Mouse (Mus musculus) spleen, adult 2 months (tissue): ENCODE results near the gene Clrn3. TPM values are rescaled to one million over a fixed set of nuclear protein-coding genes. Genes with fewer than 3 reads are reported as not detected.
"Not testable (repeated sequence)": the region's sequence is repeated elsewhere in the genome, so short reads cannot be mapped to it uniquely, and the experiment has no call there.

ENCODE experiments used
- DNase-seq, 2 experiments: peaks; one replicate each; pipeline versions ENCODE4 v3.0.0 to v3.0.0-alpha.2; 2012 to 2021; ENCODE audit warnings: low spot score in 2 of 2, low read depth in 1 of 2
- H3K27ac ChIP-seq: fragments of 200-500 bp; 2 replicates; pipeline ENCODE4 v1.5.1; 2012; ENCODE audit warnings: low read length, inconsistent platforms; ENCODE audit not compliant: insufficient read depth
- H3K27me3 ChIP-seq: fragments of 200-500 bp; 2 replicates; pipeline ENCODE4 v1.6.1; 2012; ENCODE audit warnings: mild to moderate bottlenecking, moderate library complexity, low read length, inconsistent platforms; ENCODE audit not compliant: control insufficient read depth, insufficient read depth
- H3K36me3 ChIP-seq: fragments of 200-500 bp; 2 replicates; pipeline ENCODE4 v1.6.1; 2012; ENCODE audit warnings: mild to moderate bottlenecking, low read length, inconsistent platforms; ENCODE audit not compliant: control insufficient read depth, insufficient read depth
- H3K4me1 ChIP-seq: fragments of 200-500 bp; 2 replicates; pipeline ENCODE4 v1.6.1; 2011; ENCODE audit warnings: inconsistent platforms; ENCODE audit not compliant: control insufficient read depth, insufficient read depth, insufficient read length
- H3K4me3 ChIP-seq: fragments of 200-500 bp; 2 replicates; pipeline ENCODE4 v1.5.1; 2011; ENCODE audit warnings: mild to moderate bottlenecking, inconsistent platforms; ENCODE audit not compliant: insufficient read depth, insufficient read length; ENCODE audit errors: extremely low read depth
- CTCF ChIP-seq: fragments of 200-500 bp; IDR thresholded peaks from 2 replicates; pipeline ENCODE4 v1.5.1; 2011; ENCODE audit warnings: mild to moderate bottlenecking, inconsistent platforms; ENCODE audit not compliant: insufficient read depth, insufficient read length, insufficient replicate concordance; ENCODE audit errors: extremely low read depth
- POLR2A ChIP-seq: fragments of 200-500 bp; IDR thresholded peaks from 2 replicates; pipeline ENCODE4 v1.6.1; 2011; ENCODE audit warnings: low read depth, low read length, inconsistent platforms
- WGBS: fragments of 180-500 bp; shearing (Covaris S2); methylation state at CpG from one replicate; pipeline ENCODE4 v1.1.7; 2018; 5-methylcytosine and 5-hydroxymethylcytosine counted together
- polyA plus RNA-seq: library from polyadenylated mRNA; depleted of rRNA; stranded (reverse); fragments of >200 nt; gene quantifications from 2 replicates; pipeline ENCODE4 v1.2.3, GENCODE M21; 2012; rRNA removed

The Clrn3 gene
- not detected in 2 replicates for polyA plus RNA-seq

DNA sequence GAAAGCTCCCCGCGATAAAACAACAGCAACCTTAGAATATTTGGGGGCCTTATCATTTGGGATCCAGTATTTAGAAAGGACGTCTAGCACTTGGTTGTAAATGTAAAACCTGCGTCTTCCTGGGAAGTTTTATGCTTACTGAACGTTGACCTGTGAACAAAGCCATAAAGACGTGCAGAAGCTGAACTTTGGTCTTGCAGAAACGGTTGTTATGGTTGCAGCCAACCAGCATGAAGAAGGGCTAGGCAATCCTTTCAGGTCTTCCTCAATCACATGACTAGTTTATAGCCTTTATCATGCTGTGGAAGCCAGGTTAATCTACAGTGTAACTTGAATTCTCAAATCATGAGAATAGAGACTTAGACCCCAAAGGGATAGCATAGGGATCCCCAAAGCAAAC is at the start of gene Clrn3:
Clrn3 (minus strand) TSS at position 140 of the 400 bp plus-strand sequence.
- WGBS: 93% methylated on average over 7 of the region's 7 CpGs
- Histone ChIP-seq H3K4me3 (no peak within 1 kb of the TSS), H3K36me3 (no peaks in the 10 kb centered on the region), H3K4me1 (no peaks in the 10 kb centered on the region), H3K27ac (no peak within 1 kb of the TSS), H3K27me3 (no peaks in the 10 kb centered on the region)
- no peak for DNase-seq
- no peak for TF ChIP-seq CTCF
- TF ChIP-seq POLR2A: no peak

DNA sequence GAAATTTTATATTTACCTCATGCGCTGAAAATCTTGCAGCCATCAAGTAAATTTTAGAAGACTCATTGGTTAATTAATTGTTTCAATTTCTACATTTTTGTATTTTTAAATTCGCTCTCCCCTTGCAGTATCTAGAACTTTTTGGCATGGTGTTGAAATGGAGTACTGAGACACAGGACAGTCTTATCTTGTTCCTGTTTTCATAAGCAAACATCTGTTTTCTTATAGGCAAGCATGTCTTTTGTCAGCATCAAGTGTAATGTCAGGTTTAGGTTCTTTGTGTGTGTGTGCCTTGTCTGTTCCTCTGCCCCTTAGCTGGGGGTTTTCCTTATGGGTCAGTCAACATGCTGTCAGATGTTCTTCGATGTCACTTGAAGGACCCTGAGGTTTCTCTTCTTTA is 47.9 kb upstream of the Clrn3 start:
- TF ChIP-seq CTCF (no peak), POLR2A (no peak)
- no peaks in the 10 kb centered on the region for H3K36me3 ChIP-seq
- WGBS: 77% methylated on average over 3 of the region's 3 CpGs
- peaks cover 4% of the 10 kb centered on the region; the same call in 1 of the 2 replicates for H3K4me1 ChIP-seq
- H3K4me3 ChIP-seq: no peak overlapping the region
- H3K27me3 ChIP-seq: no peaks in the 10 kb centered on the region
- DNase-seq: no peak
- H3K27ac ChIP-seq: no peak overlapping the region

DNA sequence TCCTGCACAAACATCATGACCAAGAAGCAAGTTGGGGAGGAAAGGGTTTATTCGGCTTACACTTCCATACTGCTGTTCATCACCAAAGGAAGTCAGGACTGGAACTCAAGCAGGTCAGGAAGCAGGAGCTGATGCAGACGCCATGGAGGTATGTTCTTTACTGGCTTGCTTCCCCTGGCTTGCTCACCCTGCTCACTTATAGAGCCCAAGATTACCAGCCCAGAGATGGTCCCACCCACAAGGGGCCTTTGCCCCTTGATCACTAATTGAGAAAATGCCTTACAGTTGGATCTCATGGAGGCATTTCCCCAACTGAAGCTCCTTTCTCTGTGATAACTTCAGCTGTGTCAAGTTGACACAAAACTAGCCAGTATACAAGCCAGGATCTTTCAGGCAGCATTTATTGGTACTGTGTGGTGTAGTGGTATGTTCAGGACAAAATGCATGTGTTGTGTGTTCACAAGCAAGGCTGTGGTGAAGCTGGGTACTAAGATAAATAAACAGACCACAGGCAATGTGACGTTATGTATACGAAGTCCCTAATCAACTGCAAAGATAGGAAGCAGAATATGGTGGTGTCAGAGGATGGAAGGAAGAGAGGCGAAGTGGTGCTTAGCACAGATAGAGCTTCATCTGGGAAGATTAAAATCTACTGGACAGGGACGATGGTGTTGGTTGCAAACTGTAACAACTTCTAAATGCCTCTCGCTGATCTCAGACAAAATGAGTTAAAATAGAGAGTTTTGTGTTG is 47.0 kb upstream of the Clrn3 start:
- not testable (repeated sequence) for H3K27me3 ChIP-seq, H3K4me3 ChIP-seq, DNase-seq, H3K4me1 ChIP-seq, H3K27ac ChIP-seq, H3K36me3 ChIP-seq
- 71% methylated on average over 7 of the region's 7 CpGs for WGBS

DNA sequence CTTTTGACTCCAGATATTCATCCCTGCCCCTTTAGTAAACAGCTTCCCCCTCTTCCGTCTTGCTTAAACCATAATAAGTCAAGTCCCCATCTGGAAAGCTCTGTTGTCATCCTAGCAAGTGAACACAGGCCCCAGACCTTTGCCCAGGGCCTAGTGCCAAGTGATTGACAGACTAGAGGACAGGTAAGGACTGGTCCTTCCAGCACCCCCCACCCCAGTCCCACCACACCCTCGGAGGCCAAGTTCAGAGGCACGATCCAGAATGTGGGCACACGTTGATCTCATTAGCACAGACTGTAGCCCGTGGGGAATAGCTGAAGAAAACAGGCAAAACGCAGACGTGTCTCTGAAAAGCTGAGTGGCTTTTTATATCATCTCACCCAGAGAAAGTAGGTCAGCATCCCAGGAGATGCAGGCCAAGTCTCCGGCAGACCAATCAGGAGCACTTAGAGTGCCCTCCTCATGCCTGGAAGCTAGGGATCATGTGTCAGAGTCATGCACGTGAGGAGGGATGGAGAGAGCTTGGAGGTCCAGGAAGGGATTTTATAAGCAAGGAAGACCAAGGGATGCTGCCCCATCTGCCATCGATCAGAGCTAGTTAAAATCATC is 43.6 kb upstream of the Clrn3 start:
- WGBS: 86% methylated on average over 10 of the region's 10 CpGs
- H3K27ac ChIP-seq: no peak overlapping the region
- TF ChIP-seq CTCF (no peak), POLR2A (no peak)
- H3K27me3 ChIP-seq: no peaks in the 10 kb centered on the region
- no peak for DNase-seq
- no peaks in the 10 kb centered on the region for H3K4me1 ChIP-seq
- H3K4me3 ChIP-seq: no peak overlapping the region
- H3K36me3 ChIP-seq: no peaks in the 10 kb centered on the region

DNA sequence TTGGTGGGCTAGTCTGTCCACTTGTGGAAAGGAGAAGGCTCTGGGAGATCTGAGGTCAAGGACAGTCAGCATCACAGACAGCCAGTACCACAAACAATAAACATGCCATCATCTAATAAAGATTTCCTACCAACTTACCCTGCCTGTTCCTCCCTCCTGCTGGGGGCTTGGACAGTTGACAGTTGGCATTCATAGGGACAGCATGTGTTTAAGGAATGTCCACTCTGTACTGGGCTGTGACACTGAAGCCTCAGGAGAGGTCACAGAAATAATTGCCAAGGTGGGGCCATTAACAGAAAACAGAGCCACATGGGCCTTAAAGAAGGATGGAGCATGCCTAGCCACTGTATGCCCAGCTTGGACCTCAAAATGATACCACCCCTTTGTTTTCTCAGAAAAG is 42.9 kb upstream of the Clrn3 start:
- H3K36me3 ChIP-seq: no peaks in the 10 kb centered on the region
- no peak for TF ChIP-seq CTCF
- TF ChIP-seq POLR2A: no peak
- no peak for DNase-seq
- no peaks in the 10 kb centered on the region for H3K4me1 ChIP-seq
- no peak overlapping the region for H3K4me3 ChIP-seq
- no peaks in the 10 kb centered on the region for H3K27me3 ChIP-seq
- H3K27ac ChIP-seq: no peak overlapping the region

DNA sequence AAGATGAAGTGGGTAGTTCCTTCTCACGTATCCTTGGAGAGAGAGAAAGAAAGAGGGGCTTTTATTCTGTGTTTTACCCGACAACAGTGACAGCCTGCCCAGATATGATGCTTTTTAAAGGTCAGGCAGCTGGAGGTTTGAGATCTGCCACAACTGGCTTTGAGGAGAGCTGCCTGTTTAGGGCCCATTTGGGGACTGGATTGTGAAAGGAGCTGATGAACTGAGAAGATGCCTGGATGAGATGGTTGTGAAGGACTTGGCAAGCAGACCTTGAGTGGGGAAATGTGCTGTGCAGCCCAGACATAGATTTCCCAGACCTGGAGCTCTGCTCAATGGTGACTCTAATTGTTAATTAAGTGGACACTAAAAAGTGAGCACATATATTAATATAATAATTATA is 40.1 kb upstream of the Clrn3 start:
- TF ChIP-seq POLR2A: no peak
- TF ChIP-seq CTCF: no peak
- Histone ChIP-seq H3K27ac (no peak overlapping the region), H3K36me3 (no peaks in the 10 kb centered on the region), H3K27me3 (no peaks in the 10 kb centered on the region), H3K4me3 (no peak overlapping the region), H3K4me1 (no peaks in the 10 kb centered on the region)
- no peak for DNase-seq
- 84% methylated on average over 2 of the region's 2 CpGs for WGBS

DNA sequence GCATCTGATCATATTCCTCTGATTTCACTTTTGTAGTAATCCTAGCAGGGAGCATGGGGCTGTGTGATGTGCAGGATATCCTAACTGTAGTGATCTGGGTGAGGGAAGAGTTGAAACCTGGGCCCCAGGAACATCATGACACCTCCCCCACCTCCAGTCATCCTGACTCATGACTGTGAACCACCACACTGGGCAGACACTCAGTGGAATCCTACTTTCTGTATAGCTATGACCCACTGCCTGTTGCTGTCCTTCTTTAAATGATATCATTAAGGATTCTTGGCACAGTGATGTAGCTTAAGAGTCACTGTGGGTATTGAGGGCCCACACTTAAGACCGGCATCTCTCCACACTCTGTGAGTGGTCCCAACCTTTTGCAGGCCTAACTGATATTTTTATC is 39.1 kb upstream of the Clrn3 start:
- DNase-seq: no peak
- no peak for TF ChIP-seq POLR2A
- TF ChIP-seq CTCF: no peak
- no peak overlapping the region for H3K4me3 ChIP-seq
- WGBS: 47% methylated on average over 1 of the region's 1 CpGs
- no peaks in the 10 kb centered on the region for H3K36me3 ChIP-seq
- no peaks in the 10 kb centered on the region for H3K27me3 ChIP-seq
- no peak overlapping the region for H3K27ac ChIP-seq
- H3K4me1 ChIP-seq: no peaks in the 10 kb centered on the region
